Mouse (Mus musculus) monocyte, adult 2 months (primary cell): ENCODE data around the gene Serpind1.

ENCODE experiments used
- DNase-seq, 2 experiments: peaks; one replicate each; pipeline ENCODE4 v3.0.0; 2022; ENCODE audit warnings: low spot score in 2 of 2, low read depth in 1 of 2

Gene Serpind1

GRCm38 (mm10) chr16:17331116-17331515, at the start of gene Serpind1:
Gene Serpind1, plus strand, starts transcription at chr16:17331371.
- no peak for DNase-seq

- DNase-seq = no peak
Observed at GRCm38 (mm10) chr16:17283151-17283550, 48.0 kb upstream of the Serpind1 start.

GRCm38 (mm10) chr16:17287103-17287502, 44.1 kb upstream of the Serpind1 start:
- DNase-seq = no peak

- no peak for DNase-seq
Observed at GRCm38 (mm10) chr16:17291016-17291415, 40.2 kb upstream of the Serpind1 start.

GRCm38 (mm10) chr16:17292751-17293150, 38.4 kb upstream of the Serpind1 start:
- peak; percentile 50 to 68 for DNase-seq

GRCm38 (mm10) chr16:17300818-17301217, 30.4 kb upstream of the Serpind1 start:
- DNase-seq = no peak

GRCm38 (mm10) chr16:17303521-17304245, 27.5 kb upstream of the Serpind1 start:
- no peak for DNase-seq

GRCm38 (mm10) chr16:17307461-17307860, 23.7 kb upstream of the Serpind1 start:
- no peak for DNase-seq

GRCm38 (mm10) chr16:17309036-17309435, 22.1 kb upstream of the Serpind1 start:
- DNase-seq = no peak

GRCm38 (mm10) chr16:17312531-17312930, 18.6 kb upstream of the Serpind1 start:
- no peak for DNase-seq

GRCm38 (mm10) chr16:17316554-17316953, 14.6 kb upstream of the Serpind1 start:
- DNase-seq = no peak

GRCm38 (mm10) chr16:17321481-17321880, 9.7 kb upstream of the Serpind1 start:
- no peak for DNase-seq

GRCm38 (mm10) chr16:17324745-17325144, 6.4 kb upstream of the Serpind1 start:
- DNase-seq = no peak

GRCm38 (mm10) chr16:17326064-17326463, 5.1 kb upstream of the Serpind1 start:
- DNase-seq = no peak

GRCm38 (mm10) chr16:17329848-17330570, 1.2 kb upstream of the Serpind1 start:
- DNase-seq = no peak

- no peak for DNase-seq
Observed at GRCm38 (mm10) chr16:17331855-17332254, 684 bp downstream of the Serpind1 start.

- no peak for DNase-seq
Observed at GRCm38 (mm10) chr16:17334574-17334973, 3.4 kb downstream of the Serpind1 start.

- no peak for DNase-seq
Observed at GRCm38 (mm10) chr16:17336089-17336488, 4.9 kb downstream of the Serpind1 start.

- no peak for DNase-seq
Observed at GRCm38 (mm10) chr16:17339701-17340100, 8.5 kb downstream of the Serpind1 start.

- no peak for DNase-seq
Observed at GRCm38 (mm10) chr16:17340705-17341104, 9.5 kb downstream of the Serpind1 start.

- DNase-seq = no peak
Observed at GRCm38 (mm10) chr16:17341847-17342246, 10.7 kb downstream of the Serpind1 start.

- DNase-seq = no peak
Observed at GRCm38 (mm10) chr16:17345141-17345812, 14.1 kb downstream of the Serpind1 start.
